Mouse (Mus musculus) olfactory bulb, adult 2 months (tissue): Measurements from ENCODE around the gene Gm14459. TPM values are rescaled to one million over a fixed set of nuclear protein-coding genes. Genes with fewer than 3 reads are reported as not detected.
"Not testable (repeated sequence)": the region's sequence is repeated elsewhere in the genome, so short reads cannot be mapped to it uniquely, and the experiment has no call there.

Source experiments
- H3K27ac ChIP-seq: fragments of 200-500 bp; 2 replicates; pipeline ENCODE4 v1.5.1; 2012; ENCODE audit warnings: low read depth, low read length; ENCODE audit not compliant: insufficient read depth
- H3K4me1 ChIP-seq: fragments of 200-500 bp; 2 replicates; pipeline ENCODE4 v1.6.1; 2012; ENCODE audit warnings: low read length; ENCODE audit not compliant: control insufficient read depth, insufficient read depth
- H3K4me3 ChIP-seq: fragments of 200-500 bp; 2 replicates; pipeline ENCODE4 v1.5.1; 2012; ENCODE audit warnings: mild to moderate bottlenecking, low read depth, low read length, moderate library complexity; ENCODE audit not compliant: insufficient read depth
- CTCF ChIP-seq: fragments of 200-500 bp; IDR thresholded peaks from 2 replicates; pipeline ENCODE4 v1.5.1; 2012; ENCODE audit warnings: low read depth, mild to moderate bottlenecking, low read length, moderate library complexity; ENCODE audit not compliant: insufficient read depth
- POLR2A ChIP-seq: fragments of 200-500 bp; IDR thresholded peaks from 2 replicates; pipeline ENCODE4 v1.6.1; 2012; ENCODE audit warnings: mild to moderate bottlenecking, low read depth, low read length, moderate library complexity; ENCODE audit not compliant: insufficient read depth
- WGBS: fragments of 180-500 bp; shearing (Covaris S2); methylation state at CpG from one replicate; pipeline ENCODE4 v1.1.7; 2018; 5-methylcytosine and 5-hydroxymethylcytosine counted together
- polyA plus RNA-seq: library from polyadenylated mRNA; stranded (reverse); fragments of >200 nt; gene quantifications from 2 replicates; pipeline ENCODE4 v1.2.4, GENCODE M21; 2012; ENCODE audit warnings: low replicate concordance; ENCODE audit not compliant: missing spikeins, insufficient read depth, insufficient read length

Gene Gm14459
- polyA plus RNA-seq = not detected in 2 replicates

GRCm38 (mm10) chrX:8524854-8525253, at the start of gene Gm14459:
Gene Gm14459 (minus strand): TSS chrX:8524954.
- WGBS = 77% methylated on average over 2 of the region's 2 CpGs
- Histone ChIP-seq H3K4me1 (no peaks in the 10 kb centered on the region), H3K27ac (no peak within 1 kb of the TSS), H3K4me3 (no peak within 1 kb of the TSS)
- TF ChIP-seq CTCF = no peak
- TF ChIP-seq POLR2A = no peak

GRCm38 (mm10) chrX:8548155-8548554, 23.4 kb upstream of the Gm14459 start, which contains the start of gene Ssxb6:
Gene Ssxb6 (minus strand): TSS chrX:8548255.
- not testable (repeated sequence) for H3K4me1 ChIP-seq, H3K27ac ChIP-seq, H3K4me3 ChIP-seq
- 67% methylated on average over 4 of the region's 4 CpGs for WGBS

Other genes with a start within 250 kb of the Gm14459 start
- gene Ssxb10, start 197.5 kb downstream of the Gm14459 start, polyA plus RNA-seq = not detected in 2 replicates
- not detected in 2 replicates for gene Ssxb9, start 158.0 kb downstream of the Gm14459 start, polyA plus RNA-seq
- not detected in 2 replicates for gene Ssxb1, start 111.6 kb downstream of the Gm14459 start, polyA plus RNA-seq
- not detected in 2 replicates for gene Ssxb2, start 63.2 kb downstream of the Gm14459 start, polyA plus RNA-seq
- gene Ssxb6, start 23.3 kb upstream of the Gm14459 start, polyA plus RNA-seq = not detected in 2 replicates
- gene Ssxb3, start 66.9 kb upstream of the Gm14459 start, polyA plus RNA-seq = not detected in 2 replicates
- not detected in 2 replicates for gene Ssxb8, start 165.9 kb upstream of the Gm14459 start, polyA plus RNA-seq
- not detected in 2 replicates for gene Ssx9, start 223.5 kb upstream of the Gm14459 start, polyA plus RNA-seq